Mouse (Mus musculus) heart, postnatal 4 days (tissue): ENCODE results near the gene Mrps27. TPM values are rescaled to one million over a fixed set of nuclear protein-coding genes. Genes with fewer than 3 reads are reported as not detected.
"Not testable (repeated sequence)": the region's sequence is repeated elsewhere in the genome, so short reads cannot be mapped to it uniquely, and the experiment has no call there.

Experiments used
- DNase-seq: peaks from one replicate; pipeline ENCODE4 v3.0.0; 2021
- total RNA-seq, 2 experiments: library from RNA; stranded (reverse); gene quantifications; 2 replicates each; pipeline ENCODE4 v1.2.3; 2021

The Mrps27 gene
- 10 to 100 TPM; 50.9 to 52.2 TPM for total RNA-seq

GRCm38 (mm10) chr13:99344599-99345575 is at the start of gene Mrps27, which contains the start of gene Ptcd2:
Gene Mrps27 (plus strand): TSS chr13:99344786.
Gene Ptcd2 (minus strand): TSS chr13:99344705.
- DNase-seq, result peak; percentile 98

GRCm38 (mm10) chr13:99299921-99300320 is 44.7 kb upstream of the Mrps27 start:
- DNase-seq, result no peak

DNA sequence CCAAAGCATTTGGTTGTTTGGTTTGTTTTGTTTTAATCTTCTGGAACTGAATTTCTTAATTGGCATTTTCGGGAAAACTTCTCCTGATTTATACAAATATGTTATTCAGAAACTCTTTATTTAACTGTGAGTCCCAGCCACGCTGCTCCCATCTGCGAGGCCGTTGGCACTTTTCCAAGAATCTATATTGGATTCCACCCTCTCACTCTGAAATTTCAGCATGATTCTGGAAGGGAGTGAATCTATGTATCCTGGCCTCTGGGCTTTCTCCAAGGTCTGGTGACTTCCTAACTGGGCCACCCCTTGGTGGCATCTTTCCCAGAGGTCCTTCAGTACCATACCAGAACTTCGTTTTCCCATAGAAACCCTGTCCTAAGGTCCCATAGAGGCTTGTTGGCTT is 40.7 kb upstream of the Mrps27 start:
- no peak for DNase-seq

- no peak for DNase-seq
These were observed 40.2 kb upstream of the Mrps27 start for GRCm38 (mm10) chr13:99304365-99304764.

DNA sequence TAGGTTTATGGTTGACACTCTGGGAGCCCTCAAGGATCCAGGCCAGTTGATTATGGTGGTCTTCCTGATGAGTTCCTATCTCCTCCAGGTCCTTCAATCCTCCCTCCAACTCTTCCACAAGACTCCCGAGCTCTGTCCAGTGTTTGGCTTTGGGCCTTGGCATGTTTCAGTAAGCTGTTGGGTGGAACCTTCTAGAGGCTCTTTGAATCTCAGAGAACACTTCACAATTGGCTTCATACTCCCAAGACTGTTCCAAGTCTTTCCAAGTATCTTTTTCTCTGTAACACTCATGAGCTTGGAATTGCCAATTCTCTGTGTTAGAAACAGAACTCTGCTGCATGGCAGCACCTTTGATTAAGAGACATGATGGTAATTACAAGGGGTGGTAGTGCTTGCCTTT is 39.4 kb upstream of the Mrps27 start:
- no peak for DNase-seq

GRCm38 (mm10) chr13:99306164-99306563 is 38.4 kb upstream of the Mrps27 start:
- DNase-seq, result no peak

DNA sequence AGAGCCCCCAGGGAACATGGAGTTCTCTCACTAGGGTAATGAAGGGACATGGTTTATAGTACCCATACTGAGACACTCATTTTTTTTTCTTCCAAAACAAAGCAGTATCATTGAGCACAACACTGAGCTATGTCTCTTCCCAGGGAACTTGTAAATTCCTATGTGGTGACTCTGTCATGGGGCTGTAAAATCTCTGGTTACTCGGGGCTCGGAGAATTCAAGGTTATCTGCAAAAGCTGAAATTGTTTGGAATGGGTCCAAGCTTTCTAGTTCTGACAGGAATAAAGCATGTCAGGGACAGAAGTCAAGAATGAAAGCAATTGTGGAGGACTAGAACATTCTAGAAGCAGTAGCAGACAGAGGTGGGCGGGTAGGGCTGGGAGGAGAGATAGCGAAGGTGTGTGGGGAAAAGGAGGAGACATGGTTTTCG is 36.6 kb upstream of the Mrps27 start:
- DNase-seq, result no peak

DNA sequence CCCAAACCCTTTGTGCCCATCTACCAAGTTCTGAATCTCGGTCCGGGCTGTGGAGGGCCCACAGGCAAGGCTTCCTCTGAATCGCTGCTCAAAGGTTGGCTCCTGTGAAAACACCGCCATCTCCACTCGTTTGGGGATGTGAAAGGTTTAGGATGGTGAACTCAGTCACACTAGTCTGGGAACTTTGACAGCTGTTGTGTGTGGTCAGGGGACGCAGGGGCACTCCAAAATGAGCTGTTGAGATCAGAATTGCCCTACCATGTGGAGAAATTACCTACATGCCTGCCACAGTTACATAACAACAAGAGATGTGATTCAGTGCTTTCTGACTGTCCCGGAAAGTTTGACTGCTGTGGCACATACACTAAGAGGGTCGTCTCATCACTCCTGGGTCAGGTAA is 36.2 kb upstream of the Mrps27 start:
- DNase-seq, result peak; percentile 38

GRCm38 (mm10) chr13:99314098-99314497 is 30.5 kb upstream of the Mrps27 start:
- no peak for DNase-seq

DNA sequence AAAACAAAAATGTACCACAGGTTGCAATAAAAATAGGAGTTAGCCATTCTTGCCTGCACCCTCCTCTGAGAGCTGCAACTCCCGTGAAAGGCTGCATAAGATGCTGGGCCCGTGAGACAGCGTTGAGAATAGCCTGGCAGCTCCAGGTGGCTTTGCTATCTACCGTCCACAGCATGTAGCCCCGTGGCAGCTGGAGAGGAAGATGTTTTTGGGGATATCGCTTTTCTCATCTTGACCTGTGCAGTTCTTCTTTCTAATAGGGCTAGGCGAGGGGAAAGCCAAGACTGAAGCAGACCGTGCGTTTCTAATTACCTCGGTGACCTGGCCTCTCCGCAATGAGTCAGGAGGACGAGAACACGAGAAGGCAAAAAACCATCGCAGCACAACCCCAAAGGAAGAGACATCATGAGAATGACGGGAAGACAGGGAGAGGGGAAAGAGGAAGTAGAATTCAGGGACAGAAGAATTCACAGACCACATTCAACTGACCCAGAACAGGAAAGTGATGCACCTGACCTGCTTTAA is 29.9 kb upstream of the Mrps27 start:
- no peak for DNase-seq

DNA sequence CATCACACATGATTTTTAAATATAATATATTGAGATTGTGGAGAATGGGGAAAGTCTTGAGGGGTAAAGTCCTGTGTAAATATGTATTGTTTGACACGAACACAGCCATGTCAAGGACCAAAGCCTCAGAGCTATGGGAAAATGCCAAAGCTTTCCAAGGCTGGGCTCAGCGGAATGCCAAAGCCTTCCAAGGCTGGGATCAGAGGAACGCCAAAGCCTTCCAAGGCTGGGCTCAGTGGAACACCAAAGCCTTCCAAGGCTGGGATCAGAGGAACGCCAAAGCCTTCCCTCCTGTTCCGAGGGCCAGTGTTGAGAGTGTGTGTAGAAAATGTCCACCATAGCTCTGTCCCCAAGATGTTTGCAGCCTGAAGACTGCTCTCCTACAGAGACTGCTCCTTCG is 28.2 kb upstream of the Mrps27 start:
- DNase-seq, result no peak

DNA sequence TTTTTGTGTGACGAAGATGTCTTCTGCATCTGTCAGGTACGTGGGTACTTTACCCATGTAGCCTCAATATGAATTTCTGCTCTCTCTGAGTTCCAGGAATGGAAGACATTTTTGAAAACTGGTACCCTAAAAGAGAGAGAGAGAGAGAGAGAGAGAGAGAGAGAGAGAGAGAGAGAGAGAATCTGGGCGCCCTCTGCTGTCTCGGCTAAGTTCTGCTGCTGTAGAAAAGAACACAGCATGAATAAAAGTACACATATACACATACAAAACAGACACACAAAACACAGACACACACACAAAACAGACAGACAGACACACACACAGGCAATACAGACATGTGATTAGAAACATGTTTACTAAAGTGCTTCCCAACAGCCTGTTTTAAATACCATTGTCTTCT is 27.5 kb upstream of the Mrps27 start:
- peak; percentile 75 for DNase-seq

- DNase-seq, result no peak
These were observed 24.1 kb upstream of the Mrps27 start for GRCm38 (mm10) chr13:99320453-99320852.

- not testable (repeated sequence) for DNase-seq
These were observed 21.7 kb upstream of the Mrps27 start for GRCm38 (mm10) chr13:99322915-99323314.

DNA sequence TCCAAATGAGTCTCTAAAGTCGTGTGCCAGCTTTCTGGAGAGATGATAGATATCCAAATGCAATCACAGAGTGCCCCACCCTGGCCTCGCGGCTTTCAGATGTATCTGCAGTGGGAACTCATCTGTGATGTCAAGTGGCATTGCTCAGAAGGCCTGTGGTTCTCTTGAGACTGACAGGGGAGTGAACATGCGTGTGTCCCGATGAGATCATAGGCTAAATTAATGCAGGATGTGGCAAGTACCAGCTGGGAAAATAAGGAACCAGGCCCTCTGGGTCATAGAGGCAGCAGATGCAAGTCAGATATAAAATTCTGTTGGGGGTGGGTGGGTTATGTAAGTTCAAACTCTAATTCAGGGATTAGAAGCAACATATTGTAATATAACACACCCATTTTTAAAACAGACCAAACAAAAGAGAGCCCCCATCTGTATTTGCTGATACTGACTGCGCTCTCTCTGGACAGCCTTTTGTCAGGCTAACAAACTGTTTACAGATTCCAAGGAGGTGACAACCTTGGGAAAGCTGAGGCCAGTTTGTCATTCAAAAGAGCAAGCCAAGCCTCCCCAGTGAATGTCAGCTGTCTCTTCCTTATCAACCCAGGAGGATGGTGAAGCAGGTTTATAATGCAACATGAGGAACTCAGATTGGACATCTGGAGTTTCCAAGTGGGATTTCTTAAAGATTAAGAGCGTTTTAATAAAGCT is 20.8 kb upstream of the Mrps27 start:
- DNase-seq, result peak; percentile 25

DNA sequence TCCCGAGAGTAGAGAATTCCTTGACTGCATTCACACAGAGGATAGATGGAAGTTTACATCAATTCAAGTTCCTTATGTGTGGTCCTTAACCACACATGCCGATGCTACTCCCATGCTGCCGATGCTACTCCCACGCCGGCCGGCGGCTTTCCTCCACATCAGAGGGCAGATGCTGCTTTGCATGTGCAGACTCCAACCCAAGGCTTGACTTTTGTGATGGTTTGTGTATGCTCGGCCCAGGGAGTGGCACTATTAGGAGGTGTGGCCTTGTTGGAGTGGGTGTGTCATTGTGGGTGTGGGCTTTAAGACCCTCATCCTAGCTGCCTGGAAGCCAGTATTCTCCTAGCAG is 20.3 kb upstream of the Mrps27 start:
- DNase-seq, result not testable (repeated sequence)

DNA sequence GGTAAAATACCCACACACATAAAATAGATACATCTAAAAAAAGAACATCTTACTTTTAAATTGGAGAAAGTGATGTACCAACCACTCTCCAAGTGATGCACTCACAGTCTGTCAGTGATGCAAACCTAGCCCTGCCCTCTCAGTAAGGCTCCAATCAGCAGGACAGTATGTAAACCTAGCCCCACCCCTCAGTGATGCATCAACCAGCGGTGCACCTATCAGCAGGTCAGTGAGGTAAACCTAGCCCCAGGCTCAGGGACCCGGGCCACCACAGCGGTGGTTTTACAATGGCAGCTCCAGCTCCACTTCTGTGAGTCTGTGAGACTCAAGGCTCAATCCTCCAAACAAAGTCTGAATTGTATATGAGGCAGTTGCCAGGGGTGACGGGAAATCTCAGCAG is 13.3 kb upstream of the Mrps27 start:
- DNase-seq, result no peak

DNA sequence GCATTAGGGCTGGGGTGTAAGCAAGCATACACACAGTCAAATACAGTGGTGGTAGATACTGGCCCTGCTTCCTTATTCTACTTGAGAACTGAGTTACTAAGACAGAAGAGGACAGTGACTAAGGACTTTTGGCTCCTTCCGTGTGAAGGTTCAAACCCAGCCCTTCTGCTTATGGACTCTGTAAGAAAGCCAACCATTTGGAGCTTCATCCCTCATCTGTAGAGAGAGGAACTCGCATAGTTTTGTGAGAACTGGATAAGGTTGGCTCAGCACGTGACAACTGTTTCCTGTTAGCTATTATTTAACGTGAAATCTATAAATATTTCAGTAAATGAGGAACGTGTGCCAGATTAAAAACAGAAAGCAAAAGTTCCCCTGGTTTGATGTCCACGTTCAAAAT is 7.1 kb upstream of the Mrps27 start:
- DNase-seq, result no peak

DNA sequence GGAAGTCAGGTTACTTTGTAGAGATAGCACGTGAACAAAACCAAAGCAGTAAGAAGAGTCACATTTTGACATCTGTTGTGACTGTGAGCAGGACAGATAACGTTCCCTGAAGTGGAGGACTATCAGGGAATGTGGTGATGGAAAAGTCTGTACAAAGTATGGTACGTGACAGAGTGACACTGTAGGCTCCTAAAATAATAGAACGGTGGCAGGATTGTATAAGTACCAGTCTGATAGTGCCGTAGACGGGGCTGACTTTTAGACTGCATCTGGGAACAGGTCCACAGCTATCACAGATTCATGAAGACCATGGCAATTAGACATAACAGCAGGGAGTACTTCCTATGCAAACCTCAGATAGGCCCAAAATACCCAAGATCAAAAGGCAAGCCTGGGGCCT is 3.1 kb upstream of the Mrps27 start:
- no peak for DNase-seq

GRCm38 (mm10) chr13:99343876-99344598 is 549 bp upstream of the Mrps27 start:
- DNase-seq, result no peak

DNA sequence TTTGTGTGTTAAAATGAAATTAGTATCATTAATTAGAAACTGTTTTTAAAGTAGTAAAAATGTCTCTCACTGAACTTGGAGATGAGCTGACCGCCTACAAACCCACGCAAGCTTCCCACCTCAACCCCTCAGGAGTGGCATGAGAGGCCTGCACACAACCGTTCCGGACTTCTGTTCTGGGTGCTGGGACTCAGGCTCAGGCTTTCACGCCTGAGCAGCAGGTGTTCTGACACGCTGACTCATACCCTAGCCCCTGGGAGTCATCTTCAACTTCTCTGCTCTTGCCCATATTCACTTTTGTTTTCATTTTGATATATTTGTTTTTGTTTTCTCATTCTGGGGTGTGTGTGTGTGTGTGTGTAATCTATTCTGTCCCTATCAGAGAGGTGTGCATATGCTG is 5.4 kb downstream of the Mrps27 start:
- DNase-seq, result no peak

- no peak for DNase-seq
These were observed 6.6 kb downstream of the Mrps27 start for GRCm38 (mm10) chr13:99351186-99351585.

- DNase-seq, result no peak
These were observed 7.0 kb downstream of the Mrps27 start for GRCm38 (mm10) chr13:99351596-99351995.
